Mouse (Mus musculus) cortical plate, adult 2 months (tissue): ENCODE data around the gene Umodl1.

Experiments
- CTCF ChIP-seq: fragments of 200-500 bp; IDR thresholded peaks from 2 replicates; pipeline ENCODE4 v1.5.1; 2011; ENCODE audit warnings: mild to moderate bottlenecking, control low read depth, low read length; ENCODE audit not compliant: insufficient read depth; ENCODE audit errors: extremely low read depth
- POLR2A ChIP-seq: fragments of 200-500 bp; IDR thresholded peaks from 2 replicates; pipeline ENCODE4 v1.6.1; 2011; ENCODE audit warnings: mild to moderate bottlenecking, low read length, control low read depth; ENCODE audit not compliant: insufficient read depth; ENCODE audit errors: extremely low read depth

DNA sequence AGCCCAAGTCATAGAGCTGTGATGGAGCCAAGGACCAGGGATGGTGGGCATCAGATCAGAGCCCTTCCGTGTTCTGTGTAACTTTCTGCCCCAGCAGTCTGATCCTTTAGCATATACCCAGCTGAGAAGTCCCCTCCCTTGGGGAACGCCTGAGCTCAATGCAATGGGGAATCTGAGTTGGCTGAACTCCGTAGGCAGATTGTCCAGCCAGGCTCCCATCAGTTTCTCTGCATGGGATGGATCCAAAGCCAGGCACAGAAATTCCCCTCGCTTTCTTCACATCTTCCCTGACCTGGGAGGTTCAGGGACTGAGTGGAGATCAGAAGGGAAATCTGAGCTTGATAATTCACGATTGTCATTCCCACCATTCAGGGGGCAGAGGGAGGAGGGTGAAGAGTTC is 19.1 kb upstream of the Umodl1 start:
- TF ChIP-seq CTCF (no peak), POLR2A (no peak)
